Comparison of ENCODE assay signal across 24 mouse cellular contexts in the genomic region with DNA sequence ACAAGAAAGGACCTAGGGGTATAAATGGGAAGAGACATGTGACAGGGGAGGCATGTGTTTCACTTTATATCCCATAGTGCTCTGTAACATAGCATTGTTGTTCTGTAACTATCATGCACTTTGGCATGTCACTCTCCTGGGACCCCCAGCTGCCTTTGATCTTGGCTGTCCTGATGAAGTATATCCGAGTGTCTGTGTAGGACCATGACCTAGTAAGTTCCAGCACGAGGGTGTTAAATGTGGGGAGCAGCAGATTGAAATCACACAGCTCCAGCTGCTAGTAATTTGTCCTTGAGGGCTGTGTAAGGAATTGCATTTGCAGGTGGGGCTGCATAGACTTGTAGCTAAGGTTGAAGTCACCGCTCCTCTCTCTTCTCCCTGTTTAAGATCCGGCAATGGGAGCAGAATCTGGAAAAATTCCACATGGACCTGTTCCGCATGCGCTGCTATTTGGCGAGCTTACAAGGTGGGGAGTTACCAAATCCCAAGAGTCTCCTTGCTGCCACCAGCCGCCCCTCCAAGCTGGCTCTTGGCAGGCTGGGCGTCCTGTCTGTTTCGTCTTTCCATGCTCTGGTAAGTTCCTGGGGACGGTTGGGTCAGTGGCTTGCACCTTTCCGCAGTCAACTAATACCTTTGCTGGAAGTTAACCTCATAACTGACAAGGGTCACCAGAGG.
DNase-seq lines count a peak whose midpoint lies in the region; ATAC-seq lines count a peak whose summit lies in the region.
"Had no signal": no experiment of that assay in that cellular context is flagged by ENCODE, and none has a peak within 500 bp of the region (broad histone marks: within the 10 kb centered on the region; RNA-seq: fewer than 3 reads in every experiment).

No protein-coding gene starts in this region.

- peak; percentile 8 for DNase-seq in midbrain, embryonic 11.5 days (ENCODE audit: low spot score, missing footprints)
- peak; percentile 54 for DNase-seq in forelimb bud, embryonic 11.5 days (ENCODE audit: low read depth, low spot score)
- DNase-seq in c-Kit-positive CD71-positive TER-119-positive erythroid progenitor cells, embryonic 14.5 days (ENCODE audit: low spot score) = no peak
- DNase-seq: cerebellum, adult 2 months; gastrocnemius, postnatal 14 days; heart, adult 18-20 months; heart, postnatal 10 days; kidney, adult 11 months; kidney, postnatal 4 days; lung, postnatal 36 days; thymus, postnatal 25 days had no signal

- ATAC-seq in forebrain, embryonic 16.5 days = no peak
- no peak for ATAC-seq in forebrain, embryonic 13.5 days
- no peak for ATAC-seq in midbrain, embryonic 11.5 days (ENCODE audit: low FRiP score)
- no peak for ATAC-seq in midbrain, embryonic 15.5 days (replicated peaks)
- ATAC-seq in granulocyte monocyte progenitor cell, adult 5-6 weeks (replicated peaks; ENCODE audit: poor library complexity, severe bottlenecking) = no peak
- ATAC-seq: midbrain, embryonic 16.5 days; Patski had no signal

- no peak overlapping the region for H3K4me3 ChIP-seq in forebrain, embryonic 16.5 days (replicated peaks; ENCODE audit: low read length)
- no peak overlapping the region for H3K4me3 ChIP-seq in forebrain, embryonic 13.5 days
- H3K4me3 ChIP-seq in midbrain, embryonic 11.5 days (ENCODE audit: low read depth, low read length) = no peak overlapping the region
- H3K4me3 ChIP-seq in midbrain, embryonic 15.5 days = no peak overlapping the region
- H3K4me3 ChIP-seq: heart, embryonic 12.5 days; lung, embryonic 15.5 days; myocyte; stomach, embryonic 15.5 days had no signal

- no peak overlapping the region for H3K9ac ChIP-seq in forebrain, embryonic 16.5 days (replicated peaks; ENCODE audit: low read depth, low read length)
- H3K9ac ChIP-seq in forebrain, embryonic 13.5 days = no peak overlapping the region
- H3K9ac ChIP-seq in midbrain, embryonic 11.5 days (ENCODE audit: low read length) = no peak overlapping the region
- no peak overlapping the region for H3K9ac ChIP-seq in midbrain, embryonic 15.5 days
- H3K9ac ChIP-seq: heart, embryonic 12.5 days; liver, embryonic 14.5 days; lung, embryonic 15.5 days; stomach, embryonic 15.5 days had no signal

- H3K4me2 ChIP-seq in forebrain, embryonic 16.5 days (ENCODE audit: low read length) = no peak overlapping the region
- no peak overlapping the region for H3K4me2 ChIP-seq in forebrain, embryonic 13.5 days
- no peak overlapping the region for H3K4me2 ChIP-seq in midbrain, embryonic 11.5 days
- no peak overlapping the region for H3K4me2 ChIP-seq in midbrain, embryonic 15.5 days
- H3K4me2 ChIP-seq: heart, embryonic 12.5 days; lung, embryonic 15.5 days; stomach, embryonic 15.5 days had no signal

- no peaks in the 10 kb centered on the region for H3K27me3 ChIP-seq in forebrain, embryonic 16.5 days (replicated peaks; ENCODE audit: control insufficient read depth, insufficient read depth, low read length)
- 0 out of 2 replicates have a peak, but pooled peaks cover 3% of the 10 kb centered on the region for H3K27me3 ChIP-seq in forebrain, embryonic 13.5 days
- H3K27me3 ChIP-seq in midbrain, embryonic 11.5 days (ENCODE audit: control insufficient read depth, insufficient read depth, low read length) = no peaks in the 10 kb centered on the region
- no peaks in the 10 kb centered on the region for H3K27me3 ChIP-seq in midbrain, embryonic 15.5 days (replicated peaks)
- H3K27me3 ChIP-seq: CH12.LX; heart, embryonic 12.5 days; lung, embryonic 15.5 days; Patski; stomach, embryonic 15.5 days had no signal

- whole genome bisulfite sequencing in forebrain, embryonic 16.5 days = 63% methylated on average over 12 of the region's 12 CpGs
- WGBS in forebrain, embryonic 13.5 days = 74% methylated on average over 12 of the region's 12 CpGs
- WGBS in midbrain, embryonic 11.5 days = 82% methylated on average over 12 of the region's 12 CpGs
- 80% methylated on average over 12 of the region's 12 CpGs for WGBS in midbrain, embryonic 15.5 days

- H3K36me3 ChIP-seq in forebrain, embryonic 16.5 days (ENCODE audit: control insufficient read depth, insufficient read depth) = no peaks in the 10 kb centered on the region; the same call in 1 of the 2 replicates
- H3K36me3 ChIP-seq in forebrain, embryonic 13.5 days (ENCODE audit: poor library complexity, severe bottlenecking) = no peaks in the 10 kb centered on the region
- no peaks in the 10 kb centered on the region for H3K36me3 ChIP-seq in midbrain, embryonic 11.5 days (ENCODE audit: control insufficient read depth, insufficient read depth, low read length)
- H3K36me3 ChIP-seq in midbrain, embryonic 15.5 days (replicated peaks) = no peaks in the 10 kb centered on the region
- H3K36me3 ChIP-seq: G1E; heart, embryonic 12.5 days; lung, embryonic 15.5 days; stomach, embryonic 15.5 days had no signal

- H3K4me1 ChIP-seq in forebrain, embryonic 16.5 days (replicated peaks; ENCODE audit: control insufficient read depth, insufficient read depth, low read length) = peaks cover 15% of the 10 kb centered on the region
- peaks cover 23% of the 10 kb centered on the region for H3K4me1 ChIP-seq in forebrain, embryonic 13.5 days
- no peaks in the 10 kb centered on the region for H3K4me1 ChIP-seq in midbrain, embryonic 11.5 days (ENCODE audit: control insufficient read depth, insufficient read depth, low read length)
- H3K4me1 ChIP-seq in midbrain, embryonic 15.5 days = no peaks in the 10 kb centered on the region
- H3K4me1 ChIP-seq: stomach, embryonic 15.5 days had no signal

- no peaks in the 10 kb centered on the region for H3K9me3 ChIP-seq in forebrain, embryonic 16.5 days (ENCODE audit: control insufficient read depth, low read length)
- no peaks in the 10 kb centered on the region for H3K9me3 ChIP-seq in forebrain, embryonic 13.5 days (replicated peaks)
- H3K9me3 ChIP-seq in midbrain, embryonic 11.5 days (ENCODE audit: control insufficient read depth, low read length) = no peaks in the 10 kb centered on the region
- H3K9me3 ChIP-seq in midbrain, embryonic 15.5 days = no peaks in the 10 kb centered on the region
- H3K9me3 ChIP-seq: G1E; heart, embryonic 12.5 days; lung, embryonic 15.5 days; stomach, embryonic 15.5 days had no signal

- H3K27ac ChIP-seq in forebrain, embryonic 16.5 days (ENCODE audit: low read length) = peak overlapping the region; percentile 10; the same call in 1 of the 2 replicates
- H3K27ac ChIP-seq in forebrain, embryonic 13.5 days = no peak overlapping the region
- no peak overlapping the region for H3K27ac ChIP-seq in midbrain, embryonic 11.5 days (ENCODE audit: low read depth, low read length)
- H3K27ac ChIP-seq in midbrain, embryonic 15.5 days = no peak overlapping the region
- H3K27ac ChIP-seq: liver, embryonic 14.5 days; lung, embryonic 15.5 days; stomach, embryonic 15.5 days had no signal
